Mouse (Mus musculus): ENCODE results near the gene Crybg3. TPM values are rescaled to one million over a fixed set of nuclear protein-coding genes. Genes with fewer than 3 reads are reported as not detected.

Crybg3 gene
- polyA plus RNA-seq, 1 experiment from 2014 or later: 3.1 TPM

DNA sequence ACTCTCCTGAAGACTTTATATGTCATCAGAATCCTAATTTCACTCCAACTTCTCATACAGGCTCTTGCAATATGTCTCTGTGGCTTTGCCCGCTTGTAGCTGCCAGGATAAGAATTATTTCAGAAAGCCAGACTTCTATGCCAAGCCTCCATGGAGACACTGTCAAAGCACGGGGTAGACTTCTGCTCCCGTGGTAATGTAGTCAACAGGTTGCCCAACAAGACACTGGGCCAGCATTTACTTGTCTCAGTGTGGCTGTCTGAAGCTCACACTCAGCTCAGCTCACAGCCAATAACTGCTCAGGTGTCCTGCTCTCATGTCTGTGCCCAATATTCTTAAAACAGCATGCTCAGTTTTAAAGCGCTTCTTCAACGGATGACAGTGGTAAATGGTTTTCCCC, 85.6 kb downstream of the Crybg3 start:
- no peak overlapping the region for H3K27ac ChIP-seq (ENCODE audit: low read depth, low read length)
- H3K9me3 ChIP-seq (ENCODE audit: control insufficient read depth): no peaks in the 10 kb centered on the region
- H3K27me3 ChIP-seq (replicated peaks; ENCODE audit: control insufficient read depth, insufficient read depth, low read length): no peaks in the 10 kb centered on the region
- H3K36me3 ChIP-seq (ENCODE audit: control insufficient read depth, insufficient read depth): peaks cover 6% of the 10 kb centered on the region; the same call in 1 of the 2 replicates
- H3K4me2 ChIP-seq (replicated peaks; ENCODE audit: low read depth): no peak overlapping the region
- ATAC-seq: no peak
- H3K4me1 ChIP-seq (replicated peaks; ENCODE audit: control insufficient read depth, insufficient read depth, low read length): no peaks in the 10 kb centered on the region
- 92% methylated on average over 5 of the region's 5 CpGs for WGBS
- TF ChIP-seq CTCF (IDR thresholded peaks at IDR 0.05; ENCODE audit: low read depth): no peak
- H3K9ac ChIP-seq (ENCODE audit: low read depth, low read length): no peak overlapping the region
- H3K4me3 ChIP-seq (ENCODE audit: low read depth, low read length): no peak overlapping the region

DNA sequence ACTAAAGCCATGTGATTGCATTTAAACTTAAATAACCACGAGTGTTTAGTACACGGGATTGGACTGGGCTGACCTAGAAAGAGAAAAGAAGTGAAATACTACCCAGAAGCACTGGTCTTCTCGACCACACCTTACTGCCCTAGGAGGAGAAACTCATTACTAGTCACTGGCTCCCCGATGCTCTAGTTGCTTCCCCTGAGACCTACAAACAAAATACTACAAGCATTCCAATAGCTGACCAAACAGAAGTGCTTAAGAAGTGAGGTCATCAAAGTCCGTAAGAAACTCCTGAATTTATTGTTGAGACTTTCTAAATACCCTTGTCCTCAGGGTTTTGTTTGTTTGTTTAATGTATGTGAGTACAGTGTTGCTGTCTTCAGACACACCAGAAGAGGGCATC, 90.9 kb downstream of the Crybg3 start:
- no peak for ATAC-seq
- Histone ChIP-seq H3K27me3 (replicated peaks; ENCODE audit: control insufficient read depth, insufficient read depth, low read length) (no peaks in the 10 kb centered on the region), H3K4me3 (ENCODE audit: low read depth, low read length) (no peak overlapping the region), H3K9ac (ENCODE audit: low read depth, low read length) (no peak overlapping the region), H3K4me2 (replicated peaks; ENCODE audit: low read depth) (no peak overlapping the region), H3K27ac (ENCODE audit: low read depth, low read length) (no peak overlapping the region), H3K4me1 (replicated peaks; ENCODE audit: control insufficient read depth, insufficient read depth, low read length) (no peaks in the 10 kb centered on the region), H3K36me3 (ENCODE audit: control insufficient read depth, insufficient read depth) (peaks cover 6% of the 10 kb centered on the region; the same call in 1 of the 2 replicates), H3K9me3 (ENCODE audit: control insufficient read depth) (no peaks in the 10 kb centered on the region)
- TF ChIP-seq CTCF (IDR thresholded peaks at IDR 0.05; ENCODE audit: low read depth): no peak
- WGBS: 89% methylated on average over 5 of the region's 5 CpGs

DNA sequence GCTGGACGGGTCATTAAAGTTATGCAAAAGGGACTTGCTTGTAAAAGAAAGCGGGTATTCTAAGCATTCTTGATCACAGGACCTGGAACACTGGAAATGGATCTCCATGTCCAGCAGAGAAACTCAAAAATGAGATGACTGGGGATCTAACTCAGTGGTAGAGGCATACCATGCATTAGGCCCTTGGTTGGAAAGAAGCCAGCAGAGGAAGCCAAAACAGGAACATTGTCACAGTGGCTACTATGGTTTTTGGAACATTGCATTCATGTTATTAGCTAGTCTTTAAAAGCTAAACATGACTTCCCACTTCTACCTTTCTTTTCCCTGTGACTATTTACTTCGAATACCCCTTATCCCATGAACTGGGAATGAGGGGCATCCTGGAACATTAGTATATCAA, 101.6 kb downstream of the Crybg3 start:
- Histone ChIP-seq H3K4me2 (replicated peaks; ENCODE audit: low read depth) (no peak overlapping the region), H3K36me3 (ENCODE audit: control insufficient read depth, insufficient read depth) (peaks cover 12% of the 10 kb centered on the region), H3K27me3 (replicated peaks; ENCODE audit: control insufficient read depth, insufficient read depth, low read length) (no peaks in the 10 kb centered on the region), H3K27ac (ENCODE audit: low read depth, low read length) (no peak overlapping the region), H3K9ac (ENCODE audit: low read depth, low read length) (no peak overlapping the region), H3K4me3 (ENCODE audit: low read depth, low read length) (no peak overlapping the region), H3K4me1 (replicated peaks; ENCODE audit: control insufficient read depth, insufficient read depth, low read length) (no peaks in the 10 kb centered on the region), H3K9me3 (ENCODE audit: control insufficient read depth) (no peaks in the 10 kb centered on the region)
- 96% methylated on average over 3 of the region's 3 CpGs for WGBS
- no peak for ATAC-seq
- TF ChIP-seq CTCF (IDR thresholded peaks at IDR 0.05; ENCODE audit: low read depth): no peak

DNA sequence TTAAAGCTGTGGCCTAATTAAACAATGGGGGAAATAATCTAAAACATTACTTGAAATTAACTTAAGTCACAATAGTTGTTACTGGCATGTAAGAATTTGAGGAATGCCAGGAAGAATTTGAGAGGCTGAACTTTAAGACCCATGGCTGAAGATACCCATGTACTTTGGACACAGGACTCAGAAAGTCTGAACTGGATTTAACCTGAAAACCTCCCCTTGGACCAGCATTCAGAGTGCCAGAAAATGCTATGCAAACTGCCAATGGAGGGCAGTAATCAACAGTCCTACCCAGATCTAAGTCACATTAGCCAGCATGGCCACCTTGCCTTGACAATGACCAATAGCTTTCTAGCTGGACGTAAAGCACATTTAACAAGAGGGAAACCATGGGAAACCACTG, 102.8 kb downstream of the Crybg3 start:
- whole genome bisulfite sequencing: 89% methylated on average over 1 of the region's 1 CpGs
- ATAC-seq: no peak

DNA sequence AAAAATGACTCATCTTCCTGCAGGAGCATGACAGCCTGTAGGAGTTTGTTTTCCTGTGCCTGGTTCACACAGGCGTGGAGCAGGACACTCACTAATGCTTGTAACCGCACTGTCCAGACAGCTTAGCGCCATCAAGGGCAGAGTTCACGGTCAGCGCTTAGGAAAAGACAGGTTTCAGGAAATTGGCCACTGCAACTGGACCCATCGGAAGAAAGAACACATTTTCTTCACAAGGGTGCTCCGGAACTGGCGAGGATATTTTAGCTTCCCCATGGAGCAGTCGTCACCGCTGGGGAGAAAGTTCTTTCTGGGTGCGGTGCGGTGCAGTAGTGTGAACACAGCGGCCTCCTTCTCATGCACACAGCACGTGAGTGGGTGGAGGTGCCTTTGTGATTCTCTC, 107.6 kb downstream of the Crybg3 start:
- H3K9me3 ChIP-seq (ENCODE audit: control insufficient read depth): no peaks in the 10 kb centered on the region
- H3K27ac ChIP-seq (ENCODE audit: low read depth, low read length): peak overlapping the region; percentile 15; the same call in 1 of the 2 replicates
- no peak for ATAC-seq
- H3K4me1 ChIP-seq (replicated peaks; ENCODE audit: control insufficient read depth, insufficient read depth, low read length): no peaks in the 10 kb centered on the region
- no peak overlapping the region for H3K4me2 ChIP-seq (replicated peaks; ENCODE audit: low read depth)
- H3K4me3 ChIP-seq (ENCODE audit: low read depth, low read length): no peak overlapping the region
- H3K27me3 ChIP-seq (replicated peaks; ENCODE audit: control insufficient read depth, insufficient read depth, low read length): no peaks in the 10 kb centered on the region
- H3K9ac ChIP-seq (ENCODE audit: low read depth, low read length): no peak overlapping the region
- peaks cover 56% of the 10 kb centered on the region for H3K36me3 ChIP-seq (ENCODE audit: control insufficient read depth, insufficient read depth)
- TF ChIP-seq CTCF (IDR thresholded peaks at IDR 0.05; ENCODE audit: low read depth): no peak
- WGBS: 86% methylated on average over 14 of the region's 14 CpGs

More for the DNA sequence above, 102.8 kb downstream of the Crybg3 start:
- H3K36me3 ChIP-seq (ENCODE audit: control insufficient read depth, insufficient read depth): peaks cover 23% of the 10 kb centered on the region
- no peaks in the 10 kb centered on the region for H3K27me3 ChIP-seq (replicated peaks; ENCODE audit: control insufficient read depth, insufficient read depth, low read length)
- TF ChIP-seq CTCF (IDR thresholded peaks at IDR 0.05; ENCODE audit: low read depth): no peak
- H3K4me3 ChIP-seq (ENCODE audit: low read depth, low read length): no peak overlapping the region
- no peak overlapping the region for H3K9ac ChIP-seq (ENCODE audit: low read depth, low read length)
- no peaks in the 10 kb centered on the region for H3K4me1 ChIP-seq (replicated peaks; ENCODE audit: control insufficient read depth, insufficient read depth, low read length)
- H3K9me3 ChIP-seq (ENCODE audit: control insufficient read depth): no peaks in the 10 kb centered on the region
- H3K4me2 ChIP-seq (replicated peaks; ENCODE audit: low read depth): no peak overlapping the region
- H3K27ac ChIP-seq (ENCODE audit: low read depth, low read length): no peak overlapping the region

DNA sequence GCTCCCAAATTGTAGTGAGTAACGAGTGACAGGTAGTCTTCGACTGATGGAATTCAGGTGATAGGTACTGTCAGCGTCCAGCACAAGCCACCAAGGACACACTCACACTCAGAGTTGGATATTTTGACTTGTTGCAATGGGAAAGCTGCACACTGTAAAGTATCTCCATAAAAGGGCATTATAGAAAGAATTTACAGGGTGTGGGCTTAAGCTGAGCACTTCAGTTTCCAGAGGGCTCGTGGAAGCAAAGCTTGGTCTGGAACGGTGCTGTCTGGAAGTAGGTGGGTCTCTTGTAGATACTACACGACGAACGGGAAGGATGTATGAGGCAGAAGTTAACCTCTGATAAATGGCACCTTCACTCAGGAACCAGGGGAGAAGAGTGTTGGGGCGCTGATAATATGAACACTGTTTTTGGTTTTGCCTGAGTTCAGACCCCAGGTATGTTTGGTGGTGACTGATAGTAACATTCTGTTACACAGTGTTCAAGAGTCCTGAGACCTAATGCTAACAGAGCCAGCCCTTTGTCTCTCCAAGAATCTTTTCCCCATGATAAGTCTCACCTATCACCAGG, 112.7 kb downstream of the Crybg3 start:
- H3K4me3 ChIP-seq (ENCODE audit: low read depth, low read length): no peak overlapping the region
- peaks cover 66% of the 10 kb centered on the region for H3K36me3 ChIP-seq (ENCODE audit: control insufficient read depth, insufficient read depth)
- ATAC-seq: no peak
- no peak overlapping the region for H3K4me2 ChIP-seq (replicated peaks; ENCODE audit: low read depth)
- no peak for TF ChIP-seq CTCF (IDR thresholded peaks at IDR 0.05; ENCODE audit: low read depth)
- WGBS: 86% methylated on average over 9 of the region's 9 CpGs
- no peak overlapping the region for H3K9ac ChIP-seq (ENCODE audit: low read depth, low read length)
- no peaks in the 10 kb centered on the region for H3K27me3 ChIP-seq (replicated peaks; ENCODE audit: control insufficient read depth, insufficient read depth, low read length)
- H3K27ac ChIP-seq (ENCODE audit: low read depth, low read length): no peak overlapping the region
- H3K9me3 ChIP-seq (ENCODE audit: control insufficient read depth): no peaks in the 10 kb centered on the region
- H3K4me1 ChIP-seq (replicated peaks; ENCODE audit: control insufficient read depth, insufficient read depth, low read length): no peaks in the 10 kb centered on the region

DNA sequence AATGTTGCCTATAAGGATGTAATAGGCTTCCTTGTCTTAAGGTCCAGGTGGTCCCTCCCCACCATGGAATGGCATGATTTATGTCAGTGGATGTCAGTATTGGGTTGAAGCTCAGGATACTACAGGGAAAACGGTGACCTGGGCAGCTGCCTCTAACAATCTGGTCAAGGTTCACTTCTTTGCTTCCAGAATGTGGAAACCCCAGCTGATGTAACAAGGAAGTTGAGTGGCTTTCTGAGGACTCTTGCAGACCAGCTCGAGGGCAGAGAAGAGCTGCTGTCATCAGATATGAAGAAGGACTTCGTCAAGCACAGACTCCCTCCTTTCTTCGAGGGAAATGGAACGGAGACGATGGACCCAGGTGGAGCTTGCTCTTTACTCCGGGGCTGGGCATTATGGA, 113.5 kb downstream of the Crybg3 start:
- TF ChIP-seq CTCF (IDR thresholded peaks at IDR 0.05; ENCODE audit: low read depth): no peak
- no peak overlapping the region for H3K27ac ChIP-seq (ENCODE audit: low read depth, low read length)
- WGBS: 56% methylated on average over 7 of the region's 7 CpGs
- H3K4me2 ChIP-seq (replicated peaks; ENCODE audit: low read depth): no peak overlapping the region
- no peak overlapping the region for H3K9ac ChIP-seq (ENCODE audit: low read depth, low read length)
- no peaks in the 10 kb centered on the region for H3K27me3 ChIP-seq (replicated peaks; ENCODE audit: control insufficient read depth, insufficient read depth, low read length)
- H3K4me1 ChIP-seq (replicated peaks; ENCODE audit: control insufficient read depth, insufficient read depth, low read length): no peaks in the 10 kb centered on the region
- ATAC-seq: peak; percentile 92
- peaks cover 59% of the 10 kb centered on the region for H3K36me3 ChIP-seq (ENCODE audit: control insufficient read depth, insufficient read depth)
- no peak overlapping the region for H3K4me3 ChIP-seq (ENCODE audit: low read depth, low read length)
- H3K9me3 ChIP-seq (ENCODE audit: control insufficient read depth): no peaks in the 10 kb centered on the region

All from intestine, postnatal 0 days (tissue).